Mouse (Mus musculus) frontal cortex, postnatal 25 days (tissue): ENCODE measurements at regions not wholly inside any gene's neighbourhood (a gene's known extent, or its start where the extent isn't known, plus 50 kb on each side); places are given as distances from the start of the nearest gene placed in this dataset.

Experiments
- DNase-seq, 2 experiments: peaks; one replicate each; pipeline ENCODE4 v3.0.0; 2022; ENCODE audit warnings: low spot score in 2 of 2

DNA sequence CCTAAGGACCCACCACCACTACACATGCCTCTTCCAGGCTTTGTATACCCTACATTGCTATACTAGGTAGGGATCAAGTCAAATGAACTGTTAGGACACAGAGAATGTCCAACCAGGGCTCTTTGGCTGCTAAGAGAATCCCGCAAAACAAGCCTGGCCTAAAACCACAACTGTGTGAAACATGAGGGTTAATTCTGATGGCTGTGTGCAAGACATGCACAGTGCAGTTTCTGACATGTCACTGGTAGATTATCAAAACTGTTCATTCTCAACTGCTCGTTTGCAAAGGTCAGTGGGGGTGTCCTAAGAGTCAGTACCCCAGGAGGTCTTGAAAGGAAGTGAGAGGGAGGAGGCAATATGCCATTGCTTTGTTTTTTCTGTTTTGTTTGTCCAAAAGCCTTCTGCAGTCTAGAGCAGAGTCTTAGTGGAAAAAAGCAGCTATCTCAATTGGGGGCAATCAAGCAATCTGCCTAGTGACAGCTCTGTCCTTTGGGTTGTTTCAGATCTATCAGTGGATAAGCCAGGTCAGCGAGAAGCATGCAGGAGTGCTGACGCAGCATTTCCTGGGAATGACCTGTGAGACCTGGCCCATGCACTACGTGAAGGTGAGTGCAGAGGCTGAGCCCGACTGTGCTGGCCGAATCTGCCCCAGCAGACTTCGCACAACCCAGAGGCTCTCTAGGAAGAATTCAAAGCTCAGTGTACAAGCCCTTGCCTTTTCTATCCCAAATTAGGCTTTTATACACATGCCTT lies 151.3 kb upstream of the 4933402D24Rik start:
- no peak for DNase-seq

DNA sequence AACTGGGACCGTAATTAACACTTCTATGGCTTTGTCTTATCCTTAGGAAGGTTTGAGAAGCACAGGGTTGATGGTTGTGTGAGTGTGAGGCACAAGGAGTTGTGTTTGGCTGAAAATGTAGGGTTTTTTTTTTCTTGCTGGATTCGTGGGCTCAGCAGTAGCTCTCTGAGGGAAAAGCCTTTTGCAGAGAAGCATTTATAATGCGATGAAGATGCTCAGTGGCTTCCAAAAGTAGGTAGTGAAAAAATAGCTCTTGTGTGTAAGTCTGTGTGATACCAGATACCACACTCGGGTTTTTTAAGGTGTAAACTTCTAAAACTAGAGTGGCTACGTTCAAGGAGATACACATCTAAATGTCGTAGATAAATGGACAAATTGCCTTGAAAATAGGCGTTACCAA lies 149.1 kb upstream of the 4933402D24Rik start:
- DNase-seq, result no peak

DNA sequence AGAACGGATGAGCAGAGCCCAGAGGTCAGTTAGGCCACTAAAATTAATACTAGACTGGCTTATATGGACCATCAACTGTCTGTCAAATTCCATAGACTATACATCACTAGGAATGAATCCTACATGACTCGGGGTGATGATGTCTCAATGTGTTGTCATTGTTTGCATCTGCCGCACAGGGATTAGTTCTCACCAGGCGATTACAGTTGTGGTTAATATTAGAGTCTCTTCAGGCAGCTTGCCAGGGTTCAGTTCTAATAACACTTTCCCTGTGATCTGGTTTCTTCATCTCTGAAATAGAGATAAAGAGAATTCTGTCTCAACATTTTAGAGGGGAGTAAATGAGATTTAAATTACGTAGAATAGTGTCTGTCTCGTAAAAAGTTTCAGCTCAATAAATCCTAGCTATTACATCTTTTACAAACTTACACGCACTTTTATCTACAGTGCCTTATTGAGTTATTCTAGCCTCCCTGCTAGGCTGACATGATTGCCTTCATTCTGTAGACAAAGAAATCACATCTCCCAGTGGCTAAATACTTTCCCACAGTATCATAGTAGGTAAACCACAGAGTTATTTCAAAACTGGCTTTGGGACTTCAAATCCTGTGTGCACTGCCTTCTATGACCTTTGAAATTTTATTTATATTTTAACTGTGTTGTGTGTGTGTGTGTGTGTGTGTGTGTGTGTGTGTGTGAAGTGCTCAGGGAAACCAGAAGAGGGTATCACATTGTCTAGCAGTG lies 148.0 kb upstream of the 4933402D24Rik start:
- no peak for DNase-seq

DNA sequence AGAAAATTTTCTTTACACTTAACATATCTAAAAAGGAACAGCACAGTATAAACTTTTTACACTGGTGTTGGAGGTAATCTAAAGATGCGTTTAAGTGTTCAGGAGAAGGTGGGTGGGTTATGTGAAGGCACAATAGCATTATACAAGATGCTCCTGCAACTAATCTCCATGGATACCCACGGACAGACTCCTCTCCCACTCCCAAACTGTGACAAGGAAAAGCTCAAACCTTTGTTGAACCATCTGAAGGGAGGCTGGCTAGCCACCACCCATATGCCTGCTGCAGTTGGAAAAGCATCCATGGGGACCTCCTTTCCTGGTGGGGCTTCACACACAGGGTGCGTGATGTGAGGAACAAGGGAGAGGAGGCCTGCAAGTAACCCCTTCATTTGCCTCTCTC lies 141.7 kb upstream of the 4933402D24Rik start:
- no peak for DNase-seq

DNA sequence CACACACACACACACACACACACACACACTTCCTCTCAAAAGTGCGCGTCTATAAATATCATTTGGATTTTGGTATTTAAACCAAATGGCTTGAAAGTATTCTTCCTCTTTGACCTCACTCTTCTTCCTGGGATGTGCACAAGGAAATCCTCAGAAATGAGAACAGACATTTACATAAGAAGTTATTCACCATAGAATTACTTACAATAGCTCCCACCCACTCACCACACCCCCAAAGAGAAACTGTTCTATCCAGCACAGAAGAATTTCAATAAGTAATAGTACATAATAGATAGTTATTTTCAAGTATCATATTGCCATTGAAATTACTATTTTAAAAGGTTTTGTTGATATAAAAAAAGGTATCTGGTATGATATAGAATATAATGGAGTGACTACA lies 140.1 kb upstream of the 4933402D24Rik start:
- no peak for DNase-seq

DNA sequence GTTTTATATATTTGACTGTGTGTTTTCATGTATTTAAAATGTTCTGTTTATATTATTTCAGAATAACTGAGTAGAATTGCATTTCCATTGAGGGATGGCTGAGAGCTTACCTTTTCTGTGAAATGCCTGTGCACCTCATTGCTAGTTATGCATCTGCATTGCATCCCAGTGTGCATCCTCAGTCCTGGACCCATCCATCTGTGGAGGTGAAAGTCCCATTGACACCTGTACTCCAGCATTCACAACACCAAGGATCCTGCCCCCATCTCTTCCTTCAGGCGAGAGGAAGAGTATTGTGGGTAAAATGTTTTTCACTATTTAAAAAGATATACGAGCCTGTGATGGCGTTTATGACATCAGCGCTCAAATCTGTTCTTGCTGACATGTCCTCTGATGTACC lies 134.6 kb upstream of the 4933402D24Rik start:
- DNase-seq, result no peak

DNA sequence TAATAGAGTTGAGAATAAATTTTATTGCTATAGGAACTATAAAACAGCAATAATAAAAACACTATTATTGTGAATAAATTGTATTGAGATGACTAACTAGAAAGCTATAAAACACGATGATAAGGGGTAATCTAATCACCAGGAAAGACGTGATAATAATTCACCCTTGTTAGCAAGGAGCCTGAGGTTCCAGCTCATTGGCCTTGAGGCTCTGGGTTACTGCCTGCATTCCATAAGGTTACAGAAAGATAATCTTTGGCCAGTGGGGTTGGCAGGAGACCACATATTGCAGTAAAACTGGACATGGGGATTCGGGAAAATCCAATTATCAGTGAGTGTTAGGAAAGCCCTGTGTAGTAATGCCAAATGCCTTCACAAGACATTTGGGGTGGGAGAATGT lies 134.1 kb upstream of the 4933402D24Rik start:
- DNase-seq, result no peak

DNA sequence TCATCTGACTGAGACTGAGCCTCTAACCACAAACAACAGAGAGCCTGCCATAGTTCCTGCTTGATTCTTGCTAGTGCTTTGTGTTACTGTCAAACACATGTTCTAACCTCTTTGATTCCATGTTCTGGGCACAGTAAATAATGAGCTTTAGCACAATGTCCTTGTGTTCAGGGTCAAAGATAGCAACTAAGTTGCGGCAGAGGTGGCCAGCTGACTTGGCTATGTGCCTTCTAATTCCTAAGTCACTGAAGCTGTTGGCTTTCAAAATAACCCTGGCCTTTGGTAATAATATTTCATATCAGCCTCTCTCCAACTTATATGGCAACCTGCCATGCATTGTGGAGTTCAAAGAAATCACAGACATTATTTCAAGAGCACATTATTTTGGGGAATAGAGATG lies 133.3 kb upstream of the 4933402D24Rik start:
- DNase-seq, result no peak

DNA sequence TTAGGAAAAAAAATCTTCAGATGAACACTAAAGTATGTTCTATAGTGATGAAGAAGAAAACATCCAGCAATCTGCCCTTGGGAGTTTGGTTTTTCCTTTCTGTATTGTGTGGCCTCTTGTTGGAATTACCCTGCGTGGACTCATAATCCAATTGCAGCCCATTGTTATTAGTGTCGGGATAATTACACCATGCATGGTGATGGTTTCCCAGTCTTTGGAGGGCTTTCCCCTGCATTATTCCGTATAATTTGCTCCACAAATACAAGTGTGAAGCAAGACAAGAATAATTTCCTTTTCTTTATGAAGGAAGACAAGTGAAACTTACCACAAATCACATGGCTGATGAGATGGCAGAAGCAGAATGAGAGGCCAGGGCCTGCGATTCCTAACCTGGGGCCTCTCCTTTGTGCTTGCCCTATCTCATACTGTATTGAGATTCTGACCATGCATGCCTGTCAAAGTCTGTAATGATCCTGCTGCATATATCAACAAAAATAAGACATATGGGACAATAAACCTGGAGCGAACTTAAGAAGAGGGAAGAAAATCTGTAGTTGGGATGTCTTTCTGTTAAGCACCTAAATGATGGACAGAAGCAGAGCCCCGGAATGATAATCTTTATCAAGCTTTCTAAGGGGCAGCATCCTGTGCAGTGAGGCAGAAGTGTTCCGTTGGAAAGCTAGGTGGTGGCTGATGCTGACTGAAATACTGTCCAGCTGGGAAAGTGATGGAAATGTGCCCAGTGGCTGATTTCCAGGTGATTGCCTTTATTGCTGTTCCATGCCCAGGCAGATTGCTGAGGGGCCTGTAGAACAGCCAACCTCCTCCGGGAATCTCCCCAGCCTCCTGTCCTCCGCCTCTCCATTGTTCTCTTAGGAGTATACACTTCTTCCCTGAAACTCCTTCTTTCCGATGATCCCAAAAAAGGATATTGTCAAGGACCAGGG lies 130.8 kb upstream of the 4933402D24Rik start:
- DNase-seq, result no peak

DNA sequence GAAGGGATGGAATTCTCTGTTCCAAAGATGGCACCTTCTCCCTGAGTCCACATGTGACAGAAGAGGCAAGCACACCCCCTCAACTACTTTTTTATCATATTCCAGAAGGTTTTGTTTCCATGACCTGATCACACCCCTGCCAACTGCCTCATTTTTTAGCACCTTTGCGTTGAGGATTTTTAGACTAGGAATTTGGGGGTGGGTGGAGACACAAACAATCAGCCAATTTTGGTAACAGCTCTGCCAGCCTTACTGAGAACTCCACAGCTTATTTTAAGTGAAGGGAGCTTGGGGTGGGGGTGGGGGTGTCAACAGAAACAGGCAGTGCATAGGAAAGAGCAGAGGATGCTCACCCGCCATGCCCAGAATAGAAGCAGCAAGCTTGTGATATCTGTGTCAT lies 129.7 kb upstream of the 4933402D24Rik start:
- DNase-seq, result no peak

DNA sequence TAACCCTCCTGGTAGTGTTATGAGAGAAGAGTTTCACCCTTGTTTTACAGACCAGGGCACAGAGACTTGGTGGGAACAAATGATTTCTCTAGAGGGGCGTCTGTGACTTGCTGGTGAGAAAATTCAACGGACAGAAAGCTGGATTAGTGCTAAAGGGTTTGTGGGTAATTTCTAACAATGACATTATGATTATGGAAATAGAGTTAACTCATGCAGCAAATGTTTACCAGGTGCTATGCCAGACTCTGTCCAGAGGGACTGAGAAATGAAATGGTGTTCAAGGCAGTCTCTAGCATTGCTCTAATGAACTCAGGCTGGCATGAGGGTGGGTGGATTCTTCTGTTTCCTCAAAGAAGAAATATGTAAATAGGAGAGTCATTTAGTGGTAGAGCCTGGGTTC lies 128.5 kb upstream of the 4933402D24Rik start:
- no peak for DNase-seq

DNA sequence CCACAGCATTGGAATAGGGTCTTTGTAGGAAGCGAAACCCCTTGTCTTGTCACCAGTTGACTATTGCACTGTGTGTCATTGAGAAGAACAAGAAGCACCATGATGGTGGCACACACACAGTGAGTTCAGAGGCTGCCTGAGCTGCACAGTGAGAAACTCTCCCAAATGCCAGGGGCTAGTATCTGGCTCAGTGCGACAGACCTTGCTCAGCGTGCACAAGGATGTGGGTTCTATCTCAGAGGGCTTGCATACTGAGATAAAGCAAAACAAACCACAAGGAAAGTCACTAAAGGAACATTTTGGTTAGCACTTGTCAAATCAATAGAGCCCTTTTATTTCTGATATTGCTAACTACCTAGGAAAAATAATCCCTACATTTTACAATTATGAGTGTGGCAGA lies 110.5 kb upstream of the 4933402D24Rik start:
- no peak for DNase-seq

DNA sequence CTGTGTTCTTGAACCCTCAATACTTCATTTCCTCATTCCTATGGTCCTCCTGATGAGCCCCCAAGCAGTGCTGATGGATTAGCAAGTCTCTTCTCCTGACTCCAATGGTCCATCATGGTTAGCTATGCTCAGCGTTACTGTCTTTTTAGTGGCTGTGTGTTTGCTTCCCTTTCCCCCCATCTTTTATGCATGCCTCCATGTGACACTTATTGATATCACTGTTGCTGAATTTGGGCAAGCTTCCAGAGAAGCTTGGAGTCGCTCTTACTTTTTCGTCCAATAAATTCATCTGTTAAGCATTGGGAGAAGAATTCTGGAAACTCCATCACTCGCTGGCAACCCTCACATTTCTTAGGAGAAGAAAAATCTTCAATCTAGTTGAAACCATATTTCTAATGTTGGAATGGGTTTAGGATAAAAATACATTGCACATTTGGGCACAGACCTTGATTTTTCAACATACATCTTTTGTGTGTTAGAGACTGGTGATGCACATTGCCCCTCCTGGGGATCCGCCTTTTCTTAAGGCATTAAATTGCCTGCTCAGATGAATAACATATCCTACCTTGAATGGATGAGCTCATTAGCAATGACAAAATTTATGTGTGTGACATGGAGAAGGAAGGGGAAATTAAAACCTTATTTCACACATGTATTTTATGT lies 107.7 kb upstream of the 4933402D24Rik start:
- no peak for DNase-seq

DNA sequence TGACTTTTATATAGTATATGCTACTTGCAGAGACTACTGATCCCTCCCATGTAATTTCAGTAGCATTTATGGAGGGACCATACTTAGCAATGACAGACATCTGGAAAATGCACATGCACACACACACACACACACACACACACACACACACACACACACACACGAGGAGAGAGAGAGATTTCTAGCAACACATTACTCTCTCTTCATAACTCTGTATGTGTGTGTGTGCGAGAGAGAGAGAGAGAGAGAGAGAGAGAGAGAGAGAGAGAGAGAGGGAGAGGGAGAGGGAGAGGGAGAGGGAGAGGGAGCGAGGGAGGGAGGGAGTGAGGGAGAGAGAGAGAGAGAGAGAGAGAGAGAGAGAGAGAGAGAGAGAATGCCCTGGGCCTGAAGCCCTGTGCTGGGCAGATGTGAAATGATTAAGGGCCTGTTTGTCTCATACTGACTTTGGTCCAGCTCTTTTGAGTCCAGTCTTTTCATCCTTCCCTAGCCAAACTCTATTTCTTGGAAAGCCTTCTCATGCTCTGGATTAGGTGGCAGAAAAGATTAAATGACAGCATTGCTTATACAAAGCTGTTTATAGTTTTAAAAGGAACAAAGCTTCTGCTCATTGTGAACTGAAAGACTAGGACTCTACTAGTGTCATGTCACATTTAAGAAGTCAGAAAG lies 106.4 kb upstream of the 4933402D24Rik start:
- DNase-seq, result no peak

DNA sequence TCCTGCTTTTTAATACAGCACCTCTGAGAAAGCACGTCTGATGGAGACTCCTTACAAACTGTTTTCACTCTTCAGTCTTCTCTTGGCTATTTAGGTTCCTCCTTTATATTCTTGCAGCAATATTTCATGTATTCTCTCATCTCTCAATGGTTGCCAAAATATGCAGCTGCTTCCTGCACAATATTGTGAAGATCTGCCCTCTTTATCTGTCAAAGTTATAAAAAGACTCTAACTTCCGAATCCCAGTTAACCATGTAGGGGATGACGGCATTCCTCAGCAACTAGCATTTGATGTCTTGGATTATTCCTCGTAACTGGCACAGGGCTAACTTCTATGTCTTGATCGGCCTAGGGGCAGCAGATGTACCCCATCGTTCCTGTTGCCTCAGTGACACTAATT lies 102.8 kb upstream of the 4933402D24Rik start:
- no peak for DNase-seq

DNA sequence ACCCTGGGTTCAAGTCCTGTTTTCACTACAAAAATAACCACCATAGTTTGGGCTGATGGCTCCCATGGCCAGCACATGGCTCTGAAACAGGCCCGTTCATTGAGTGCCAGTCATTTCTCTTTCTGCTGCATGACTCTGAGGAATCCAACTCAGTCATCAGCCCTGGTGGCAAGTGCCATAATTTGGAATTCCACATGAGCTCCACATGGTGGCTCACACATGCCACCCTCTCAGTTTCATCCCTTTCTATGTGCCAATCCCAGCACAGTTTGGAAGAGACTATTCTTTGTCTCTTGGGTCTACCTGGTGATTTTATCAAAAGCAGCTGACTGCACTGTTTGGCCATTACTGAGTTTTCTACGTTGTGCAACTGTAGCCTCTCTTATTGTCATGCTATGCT lies 100.3 kb upstream of the 4933402D24Rik start:
- DNase-seq, result no peak

DNA sequence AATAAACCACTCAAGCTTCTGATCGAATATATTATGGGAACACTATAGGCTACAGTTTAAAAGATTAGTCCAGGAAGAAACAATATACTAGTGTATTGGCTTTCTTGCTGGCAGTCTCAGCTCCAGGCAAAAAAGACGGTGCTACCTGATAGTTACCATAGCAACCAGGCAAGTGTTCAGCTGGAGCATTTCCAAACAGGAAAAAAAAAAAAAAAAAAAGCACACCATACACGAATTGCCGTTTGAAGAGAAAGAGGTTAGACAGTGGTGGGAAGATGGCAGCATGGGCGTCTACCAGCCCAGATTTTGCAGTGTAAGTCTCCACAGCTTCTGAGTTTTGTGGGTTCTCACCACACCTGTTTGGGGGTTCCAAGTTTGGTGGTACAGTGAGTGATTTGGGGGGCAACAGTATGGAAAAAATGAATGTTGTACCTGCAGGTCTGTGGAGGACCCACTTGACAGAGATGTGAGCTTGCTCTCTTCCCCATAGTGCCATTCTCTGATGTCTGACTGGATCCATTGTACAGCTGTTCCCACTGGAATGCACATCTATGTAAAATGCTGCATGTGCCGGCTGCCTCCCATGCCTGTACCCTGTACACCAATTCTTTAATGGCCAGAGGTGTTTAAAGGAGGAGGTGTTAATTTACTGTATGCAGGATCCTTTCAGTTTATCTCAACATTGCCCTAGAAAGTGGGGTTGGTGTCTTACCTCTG lies 89.0 kb upstream of the 4933402D24Rik start:
- DNase-seq, result no peak

DNA sequence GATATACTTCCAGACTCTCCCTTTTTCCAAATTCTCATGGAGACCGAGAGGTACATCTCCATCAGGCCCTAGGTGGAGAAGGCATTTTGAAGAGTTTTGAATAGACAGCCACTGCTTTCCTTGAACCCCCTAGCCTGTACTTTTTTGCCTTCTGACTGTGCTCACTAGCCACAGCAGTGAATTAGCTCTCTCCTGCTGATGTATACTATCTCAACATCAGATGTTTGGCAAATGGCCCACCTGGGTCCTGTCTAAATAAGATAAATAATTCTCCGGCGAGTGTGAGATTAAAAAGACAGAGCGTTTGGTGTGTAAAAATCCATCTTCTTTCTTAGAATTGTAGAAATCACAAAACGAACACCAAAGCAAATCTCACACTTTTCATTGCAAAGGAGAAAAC lies 88.4 kb upstream of the 4933402D24Rik start:
- no peak for DNase-seq

DNA sequence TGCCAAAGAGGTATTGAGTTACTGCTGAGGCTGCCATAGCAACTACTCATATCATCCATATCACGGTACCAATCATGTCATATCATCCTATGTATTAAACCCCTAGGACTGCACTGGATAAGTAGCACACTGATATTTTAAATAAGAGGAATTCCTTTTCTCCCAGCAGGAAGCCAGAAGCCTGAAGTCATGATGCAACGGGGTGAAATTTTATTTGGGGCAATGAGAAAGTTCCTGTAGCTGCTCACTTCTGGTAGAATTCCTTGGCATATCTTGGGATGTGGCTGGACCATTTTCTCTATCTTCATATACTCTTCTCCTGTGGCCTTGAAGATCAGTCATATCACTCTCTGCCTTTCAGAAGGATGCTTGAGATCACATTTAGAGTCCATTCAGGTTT lies 87.3 kb upstream of the 4933402D24Rik start:
- DNase-seq, result no peak

DNA sequence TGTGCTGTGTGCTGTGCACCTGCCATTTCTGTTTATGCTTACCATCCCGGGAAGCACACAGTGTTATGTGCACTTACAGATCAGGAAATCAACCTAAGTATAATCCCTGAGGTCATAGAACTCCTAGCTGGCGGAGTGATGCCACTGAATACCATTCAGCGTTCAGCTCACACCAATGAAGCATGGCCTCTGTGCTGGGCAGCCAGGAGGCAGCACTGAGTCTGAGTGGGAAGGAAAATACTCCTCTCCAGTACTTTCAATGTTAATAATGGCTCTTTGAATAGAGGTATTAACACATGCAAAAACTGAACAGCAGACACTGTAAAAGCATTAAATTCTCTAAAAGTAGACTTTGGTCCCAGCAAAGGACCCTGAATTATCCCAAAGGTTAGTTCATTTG lies 85.7 kb upstream of the 4933402D24Rik start:
- no peak for DNase-seq
